In the genomic region with DNA sequence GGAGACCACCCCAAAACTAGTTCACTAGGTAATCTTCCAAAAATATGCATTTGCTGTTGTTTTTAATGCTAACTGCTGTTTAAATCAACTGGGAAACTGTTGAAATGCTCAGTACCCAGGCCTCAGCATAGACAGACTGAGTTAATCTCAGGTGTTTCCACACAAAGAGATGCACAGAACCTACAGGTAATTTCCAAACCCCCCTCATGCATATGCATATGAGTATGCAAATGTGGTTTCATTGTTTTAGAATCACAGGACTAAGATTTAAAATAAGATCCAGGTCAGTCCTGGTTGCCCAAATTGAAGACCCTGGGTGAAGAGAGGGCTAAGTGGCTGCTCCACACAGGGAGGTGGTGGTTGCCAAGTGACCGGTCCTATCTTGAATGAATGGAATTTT, we compare ENCODE assay signal across 11 mouse cellular contexts.
"Had no signal": no experiment of that assay in that cellular context is flagged by ENCODE, and none has a peak within 500 bp of the region (broad histone marks: within the 10 kb centered on the region; RNA-seq: fewer than 3 reads in every experiment).

No protein-coding gene starts in this region.

- DNase-seq: retina, postnatal 1 day; right cerebral cortex, adult 18-20 months; right cerebral cortex, postnatal 14 days; right cerebral cortex, postnatal 25 days; right cerebral cortex, postnatal 4 days; spleen, adult 18-20 months; thymus, adult 18-20 months; thymus, adult 2 months; thymus, postnatal 14 days; thymus, postnatal 36 days; thymus, postnatal 4 days had no signal
